Mouse (Mus musculus) B cell, adult 67 days (primary cell): ENCODE results near the gene Pcdh20. TPM values are rescaled to one million over a fixed set of nuclear protein-coding genes. Genes with fewer than 3 reads are reported as not detected.

Source experiments
- total RNA-seq, 2 experiments: library from RNA; stranded (reverse); gene quantifications; 4 replicates each; pipeline ENCODE4 v1.2.4; 2023

Gene Pcdh20
- total RNA-seq: not detected

GRCm38 (mm10) chr14:88470495-88471434, at the start of gene Pcdh20:
Gene Pcdh20 (minus strand): TSS chr14:88471396.

